Mouse (Mus musculus): ENCODE results near the gene Stil.

Gene Stil

GRCm38 (mm10) chr4:115083031-115083430, 83.1 kb downstream of the Stil start:
- no peak for DNase-seq (ENCODE audit: low read depth)

GRCm38 (mm10) chr4:115085522-115086095, 85.7 kb downstream of the Stil start:
- DNase-seq (ENCODE audit: low read depth) = no peak

- DNase-seq (ENCODE audit: low read depth) = no peak
Measured at GRCm38 (mm10) chr4:115086257-115086656, 86.3 kb downstream of the Stil start.

DNA sequence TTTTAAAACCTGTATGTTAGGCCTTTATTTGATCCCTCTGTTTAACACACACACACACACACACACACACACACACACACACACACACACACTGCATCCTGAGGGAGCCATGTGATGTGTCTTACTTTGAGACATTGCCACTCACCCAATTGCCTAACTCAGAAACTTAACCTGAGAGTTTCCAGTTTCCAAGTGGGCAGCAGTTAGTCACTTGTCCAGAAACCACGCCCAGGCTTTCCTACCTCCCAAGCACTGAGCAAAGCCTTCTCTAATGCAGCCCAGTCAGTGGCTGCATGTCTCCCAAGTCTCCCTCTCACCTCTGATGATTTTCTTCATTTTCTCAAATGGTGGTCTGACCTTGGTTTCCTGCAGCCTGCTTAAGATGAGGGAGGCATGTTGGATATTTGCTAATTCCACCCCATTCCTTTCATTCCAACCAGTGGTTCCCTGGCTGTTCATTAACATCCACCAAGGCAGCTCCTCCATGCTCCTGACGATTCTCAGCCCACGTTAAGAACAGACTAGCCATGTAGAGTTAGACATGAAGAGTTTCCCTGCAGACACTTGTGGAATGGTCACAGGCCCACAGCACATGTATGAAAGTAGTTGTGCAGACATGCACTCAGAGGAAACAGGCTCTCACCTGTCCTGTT, 86.9 kb downstream of the Stil start:
- no peak for DNase-seq (ENCODE audit: low read depth)

GRCm38 (mm10) chr4:115088611-115089338, 88.8 kb downstream of the Stil start, which contains the start of gene Pdzk1ip1:
Gene Pdzk1ip1 (plus strand): TSS chr4:115088708.
- DNase-seq (ENCODE audit: low read depth) = no peak

- DNase-seq (ENCODE audit: low read depth) = no peak
Measured at GRCm38 (mm10) chr4:115090592-115090991, 90.6 kb downstream of the Stil start.

DNA sequence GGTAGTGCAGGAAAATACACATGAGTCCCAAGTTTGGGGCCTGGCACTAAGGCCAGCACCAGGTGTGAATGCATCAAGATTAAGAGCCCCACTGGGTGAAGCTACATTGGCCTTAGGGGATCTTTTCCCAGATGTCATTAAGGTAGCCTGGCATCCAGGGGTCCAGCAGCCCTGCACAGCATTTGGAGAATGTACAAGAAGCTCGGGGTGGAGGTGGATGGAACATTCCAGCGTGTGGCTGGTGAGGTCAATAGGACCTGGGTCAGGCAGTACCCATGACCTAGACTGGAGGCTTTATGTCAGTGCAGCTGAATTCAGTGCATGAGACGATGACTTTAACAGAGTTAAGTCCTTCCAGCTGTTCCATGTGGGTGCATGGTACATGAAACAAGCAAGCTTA, 91.8 kb downstream of the Stil start:
- no peak for DNase-seq (ENCODE audit: low read depth)

All from c-Kit-positive CD71-negative TER-119-negative erythroid progenitor cells, embryonic 14.5 days (primary cell).